Mouse (Mus musculus) testis, postnatal 10 days (tissue): Measurements from ENCODE around the gene Tdrd6.

Source experiments
- DNase-seq: peaks from one replicate; pipeline ENCODE4 v3.0.0; 2021; ENCODE audit warnings: low spot score

Tdrd6 gene

GRCm38 (mm10) chr17:43629496-43630426 is at the start of gene Tdrd6:
TSS of gene Tdrd6 (minus strand) at chr17:43630299.
- peak; percentile 47 for DNase-seq

GRCm38 (mm10) chr17:43677317-43677716 is 47.2 kb upstream of the Tdrd6 start:
- no peak for DNase-seq

GRCm38 (mm10) chr17:43676241-43676640 is 46.1 kb upstream of the Tdrd6 start:
- DNase-seq = no peak

GRCm38 (mm10) chr17:43675228-43675627 is 45.1 kb upstream of the Tdrd6 start:
- DNase-seq = no peak

- no peak for DNase-seq
Measured at GRCm38 (mm10) chr17:43671907-43672306, 41.8 kb upstream of the Tdrd6 start.

GRCm38 (mm10) chr17:43669145-43669695 is 39.1 kb upstream of the Tdrd6 start:
- DNase-seq = no peak

GRCm38 (mm10) chr17:43667290-43667843 is 37.3 kb upstream of the Tdrd6 start, which contains the start of gene Cyp39a1:
TSS of gene Cyp39a1 (plus strand) at chr17:43667425.
- no peak for DNase-seq

GRCm38 (mm10) chr17:43666576-43667289 is 36.6 kb upstream of the Tdrd6 start, which contains the start of gene Slc25a27:
TSS of gene Slc25a27 (minus strand) at chr17:43667214.
- peak; percentile 86 for DNase-seq

- DNase-seq = no peak
Measured at GRCm38 (mm10) chr17:43651314-43652046, 21.4 kb upstream of the Tdrd6 start.

- DNase-seq = no peak
Measured at GRCm38 (mm10) chr17:43649641-43650436, 19.7 kb upstream of the Tdrd6 start.

GRCm38 (mm10) chr17:43646925-43647324 is 16.8 kb upstream of the Tdrd6 start:
- DNase-seq = peak; percentile 3

- peak; percentile 23 for DNase-seq
Measured at GRCm38 (mm10) chr17:43645136-43645535, 15.0 kb upstream of the Tdrd6 start.

GRCm38 (mm10) chr17:43644375-43644774 is 14.3 kb upstream of the Tdrd6 start:
- DNase-seq = no peak

GRCm38 (mm10) chr17:43643191-43643590 is 13.1 kb upstream of the Tdrd6 start:
- DNase-seq = no peak

- no peak for DNase-seq
Measured at GRCm38 (mm10) chr17:43640825-43641224, 10.7 kb upstream of the Tdrd6 start.

GRCm38 (mm10) chr17:43637146-43637545 is 7.0 kb upstream of the Tdrd6 start:
- DNase-seq = no peak

- no peak for DNase-seq
Measured at GRCm38 (mm10) chr17:43630427-43630760, 295 bp upstream of the Tdrd6 start.

- DNase-seq = no peak
Measured at GRCm38 (mm10) chr17:43629026-43629495, 1.0 kb downstream of the Tdrd6 start.

- no peak for DNase-seq
Measured at GRCm38 (mm10) chr17:43628246-43628645, 1.9 kb downstream of the Tdrd6 start.

- DNase-seq = no peak
Measured at GRCm38 (mm10) chr17:43622076-43622475, 8.0 kb downstream of the Tdrd6 start.

- no peak for DNase-seq
Measured at GRCm38 (mm10) chr17:43619156-43619555, 10.9 kb downstream of the Tdrd6 start.
